Mouse (Mus musculus): ENCODE measurements around the gene Vpreb2.
"Not testable (repeated sequence)": the region's sequence is repeated elsewhere in the genome, so short reads cannot be mapped to it uniquely, and the experiment has no call there.

Gene Vpreb2

GRCm38 (mm10) chr16:17980128-17980527 is at the start of gene Vpreb2:
Gene Vpreb2, plus strand, starts transcription at chr16:17980428.
- DNase-seq, result no peak

GRCm38 (mm10) chr16:17931906-17932460 is 48.2 kb upstream of the Vpreb2 start:
- no peak for DNase-seq

- DNase-seq, result no peak
Observed at GRCm38 (mm10) chr16:17933594-17934444, 46.4 kb upstream of the Vpreb2 start.

GRCm38 (mm10) chr16:17934445-17934910 is 45.8 kb upstream of the Vpreb2 start:
- no peak for DNase-seq

GRCm38 (mm10) chr16:17936776-17937175 is 43.5 kb upstream of the Vpreb2 start:
- peak; percentile 53 for DNase-seq

- no peak for DNase-seq
Observed at GRCm38 (mm10) chr16:17938187-17938586, 42.0 kb upstream of the Vpreb2 start.

GRCm38 (mm10) chr16:17938821-17939220 is 41.4 kb upstream of the Vpreb2 start:
- DNase-seq, result peak; percentile 86

- no peak for DNase-seq
Observed at GRCm38 (mm10) chr16:17939255-17939751, 40.9 kb upstream of the Vpreb2 start.

- no peak for DNase-seq
Observed at GRCm38 (mm10) chr16:17943466-17943865, 36.8 kb upstream of the Vpreb2 start.

GRCm38 (mm10) chr16:17945081-17945831 is 35.0 kb upstream of the Vpreb2 start:
- DNase-seq, result peak; percentile 55

- DNase-seq, result no peak
Observed at GRCm38 (mm10) chr16:17949421-17949877, 30.8 kb upstream of the Vpreb2 start.

GRCm38 (mm10) chr16:17950068-17950467 is 30.2 kb upstream of the Vpreb2 start:
- DNase-seq, result no peak

- no peak for DNase-seq
Observed at GRCm38 (mm10) chr16:17951618-17952017, 28.6 kb upstream of the Vpreb2 start.

GRCm38 (mm10) chr16:17956052-17956638 is 24.1 kb upstream of the Vpreb2 start:
- DNase-seq, result not testable (repeated sequence)

- no peak for DNase-seq
Observed at GRCm38 (mm10) chr16:17962091-17962490, 18.1 kb upstream of the Vpreb2 start.

GRCm38 (mm10) chr16:17971853-17972252 is 8.4 kb upstream of the Vpreb2 start:
- no peak for DNase-seq

- DNase-seq, result not testable (repeated sequence)
Observed at GRCm38 (mm10) chr16:17977840-17978239, 2.4 kb upstream of the Vpreb2 start.

GRCm38 (mm10) chr16:17983201-17983600 is 3.0 kb downstream of the Vpreb2 start:
- DNase-seq, result no peak

- DNase-seq, result no peak
Observed at GRCm38 (mm10) chr16:17984231-17984630, 4.0 kb downstream of the Vpreb2 start.

- DNase-seq, result no peak
Observed at GRCm38 (mm10) chr16:17985078-17985477, 4.8 kb downstream of the Vpreb2 start.

- peak; percentile 74 for DNase-seq
Observed at GRCm38 (mm10) chr16:17986456-17987132, 6.4 kb downstream of the Vpreb2 start.

GRCm38 (mm10) chr16:17987703-17988102 is 7.5 kb downstream of the Vpreb2 start:
- DNase-seq, result no peak

All from lung, postnatal 36 days (tissue).